Mouse (Mus musculus) layer of hippocampus, postnatal 25 days (tissue): Measurements from ENCODE around the gene Slc16a7. TPM values are rescaled to one million over a fixed set of nuclear protein-coding genes. Genes with fewer than 3 reads are reported as not detected.
A peak's percentile ranks its signal among the peaks of the same experiment; 100 is the strongest.

Experiments
- DNase-seq, 2 experiments: peaks; one replicate each; pipeline ENCODE4 v3.0.0; 2022; ENCODE audit warnings: mixed read lengths in 2 of 2, low spot score in 1 of 2; ENCODE audit errors: extremely low spot score in 1 of 2
- total RNA-seq, 2 experiments: library from RNA; stranded (reverse); gene quantifications; 2 replicates each; pipeline ENCODE4 v1.2.3; 2021

Slc16a7 gene
- 10 to 100 TPM; 42.3 to 50.7 TPM for total RNA-seq

DNA sequence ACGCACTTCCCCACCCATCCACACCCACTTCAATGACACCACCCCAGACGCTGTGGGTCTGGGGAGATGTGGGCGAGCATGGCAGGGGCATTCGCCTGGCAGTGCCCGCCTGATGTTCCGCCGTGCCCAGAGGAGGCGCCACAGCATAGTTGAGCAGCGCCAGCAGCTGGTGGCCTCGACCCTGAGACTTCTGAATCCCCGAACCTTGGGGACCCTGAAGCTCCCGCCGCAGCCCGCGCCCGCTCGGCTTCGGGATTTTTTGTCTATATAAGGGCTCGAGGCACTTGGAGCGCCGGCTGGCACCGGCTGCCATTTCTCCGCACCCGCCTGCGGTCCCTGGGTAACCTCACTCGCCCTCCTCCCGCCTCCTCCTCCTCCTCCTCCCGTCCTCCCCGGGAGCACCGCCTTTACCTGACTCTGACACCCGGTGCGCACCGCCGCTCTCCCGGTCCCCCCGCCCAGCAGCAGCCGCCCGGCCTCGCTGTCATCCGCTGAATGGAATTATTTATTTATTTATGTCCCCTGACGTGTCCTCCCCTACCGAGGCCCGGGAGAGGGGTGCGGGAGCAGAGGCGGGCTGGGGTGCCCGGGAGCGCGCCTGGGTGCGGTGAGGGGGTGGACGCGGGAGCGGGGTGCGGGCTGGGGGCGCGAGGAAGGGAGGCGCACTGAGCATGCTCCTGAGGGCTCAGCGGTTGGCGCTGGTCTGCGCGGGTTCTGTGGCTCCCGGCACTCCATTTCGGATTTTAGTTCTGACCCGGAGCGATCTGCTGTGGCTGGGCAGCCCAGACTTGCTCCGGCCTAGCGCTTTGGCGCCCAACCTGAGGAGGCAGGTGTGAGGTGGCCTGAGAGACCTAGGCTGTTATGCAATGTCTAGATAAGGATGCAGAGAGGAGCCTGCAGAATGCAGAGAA is at the start of gene Slc16a7:
Slc16a7 (minus strand) TSS at position 590 of the 911 bp plus-strand sequence.
- peak; percentile 75 to 84 for DNase-seq

DNA sequence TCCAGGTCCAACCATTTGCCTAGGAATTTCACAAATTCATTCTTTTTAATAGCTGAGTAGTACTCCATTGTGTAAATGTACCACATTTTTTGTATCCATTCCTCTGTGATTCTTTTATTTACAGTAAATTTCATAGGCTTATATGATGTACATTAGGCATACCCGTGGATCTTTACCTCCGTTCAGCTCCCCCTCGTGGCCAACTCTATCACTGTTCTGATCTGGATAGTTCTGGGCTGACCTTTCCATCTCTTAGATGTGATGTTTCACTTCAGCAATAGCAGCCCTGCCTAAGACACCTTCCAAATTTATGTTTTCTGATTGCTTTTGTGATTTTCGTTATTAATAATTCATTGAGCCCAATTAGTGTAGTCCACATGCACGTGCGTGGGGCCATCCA is 29.5 kb upstream of the Slc16a7 start:
- DNase-seq: no peak

DNA sequence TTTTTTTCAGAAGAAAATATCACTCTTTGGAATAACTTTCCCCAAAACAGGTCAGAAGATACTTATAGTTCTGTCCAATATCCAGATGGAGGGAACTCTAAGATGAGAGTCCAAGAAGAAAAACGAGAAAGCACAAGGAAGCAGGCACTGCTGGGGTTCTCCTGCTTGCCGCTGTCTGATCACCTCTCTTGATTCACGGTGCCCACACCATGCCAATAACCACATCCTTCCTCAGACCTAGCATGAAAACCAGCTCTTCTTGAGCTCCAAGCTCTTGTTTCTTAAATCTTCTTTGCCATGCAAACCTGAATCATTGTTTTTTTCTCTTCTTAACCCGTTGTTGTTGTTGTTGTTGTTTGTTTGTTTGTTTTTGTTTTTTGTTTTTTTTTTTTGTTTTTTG is 10.5 kb upstream of the Slc16a7 start:
- no peak for DNase-seq

DNA sequence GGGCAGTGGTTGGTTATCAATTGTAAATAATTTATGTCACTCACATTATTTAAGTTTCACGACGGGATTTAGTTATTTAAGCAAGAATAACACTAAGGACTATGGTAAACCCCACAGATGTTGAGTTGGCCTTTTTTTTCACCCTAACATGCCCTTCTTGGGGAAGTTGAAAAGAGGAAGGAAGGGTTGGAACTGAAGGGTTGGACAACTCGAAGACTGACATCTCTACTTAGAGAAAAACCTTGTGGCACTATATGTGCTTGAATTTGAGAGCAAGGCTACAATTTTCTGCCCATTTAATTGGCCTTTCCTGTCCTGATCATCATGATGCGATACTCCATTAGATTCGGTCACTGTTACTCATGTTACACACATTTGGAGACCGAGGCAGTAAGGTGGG is 746 bp upstream of the Slc16a7 start:
- no peak for DNase-seq

DNA sequence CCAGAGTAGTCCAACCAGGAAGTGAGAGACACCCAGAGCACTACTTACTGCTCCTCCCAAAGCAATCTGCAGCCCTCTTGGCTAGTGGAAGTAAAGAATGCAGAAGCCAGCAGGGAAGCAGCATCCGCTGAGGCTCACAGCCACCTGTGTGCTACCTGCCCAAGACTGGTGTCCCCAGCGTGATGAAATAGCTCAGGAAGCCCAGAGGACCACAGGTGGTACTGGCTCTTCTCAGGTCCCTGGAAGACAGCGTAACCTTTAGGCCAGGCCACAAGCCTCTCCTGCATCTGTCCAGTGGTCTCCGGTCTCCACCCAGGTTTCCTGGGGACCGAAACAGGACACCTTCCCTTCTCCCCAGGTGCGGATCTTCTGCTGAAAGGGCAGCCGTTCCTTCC is 787 bp downstream of the Slc16a7 start:
- peak in 1 of 2 experiments; percentile 33 for DNase-seq

DNA sequence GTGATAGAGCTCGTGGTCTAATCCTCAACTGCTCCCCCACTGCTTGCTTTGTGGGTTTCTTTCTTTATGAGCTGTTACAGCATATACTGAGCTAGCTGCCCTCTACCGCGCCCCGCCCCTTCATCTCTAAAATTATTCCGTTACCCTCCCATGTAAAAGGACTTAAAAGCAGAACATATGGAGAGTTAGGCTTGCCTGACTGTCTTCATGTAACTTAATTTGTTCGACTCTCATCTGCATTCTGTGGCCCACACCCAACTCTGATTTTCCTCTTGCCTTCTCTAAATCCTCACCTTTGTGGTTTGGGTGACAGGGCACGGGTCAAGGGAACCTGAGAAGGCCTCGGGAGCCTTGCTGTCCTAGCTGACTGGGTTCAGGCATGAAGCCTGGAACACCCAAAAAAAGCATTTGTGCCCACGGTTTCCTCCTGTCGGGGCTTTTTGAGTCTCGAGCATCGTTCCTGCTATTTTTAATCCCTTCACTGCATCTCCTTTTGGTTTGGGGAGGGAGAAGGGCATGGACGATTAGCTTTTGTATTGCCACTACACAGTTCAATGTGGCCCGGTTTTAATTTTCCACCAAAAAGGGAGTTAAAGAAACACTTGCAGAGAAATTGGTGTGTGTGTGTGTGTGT is 1.4 kb downstream of the Slc16a7 start:
- peak in 1 of 2 experiments; percentile 18 for DNase-seq

DNA sequence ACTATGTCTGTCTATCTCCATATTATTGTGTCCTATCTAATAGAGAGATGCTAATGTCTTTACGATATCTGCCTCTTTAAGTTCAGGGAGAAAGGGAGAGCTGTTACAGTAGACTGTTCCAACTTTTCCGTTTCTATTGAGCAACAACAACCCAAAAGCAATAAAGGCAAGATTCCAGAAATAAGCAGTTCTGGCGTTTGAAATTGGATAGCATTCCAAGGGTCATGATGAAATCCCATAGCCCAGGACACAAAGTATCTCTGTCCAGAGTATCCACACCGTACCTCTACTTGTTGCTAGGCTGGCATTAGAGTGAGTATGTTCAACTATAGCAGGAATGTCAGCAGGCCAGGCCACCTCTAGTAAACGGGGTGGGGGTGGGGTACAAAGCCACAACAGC is 13.7 kb downstream of the Slc16a7 start:
- no peak for DNase-seq

DNA sequence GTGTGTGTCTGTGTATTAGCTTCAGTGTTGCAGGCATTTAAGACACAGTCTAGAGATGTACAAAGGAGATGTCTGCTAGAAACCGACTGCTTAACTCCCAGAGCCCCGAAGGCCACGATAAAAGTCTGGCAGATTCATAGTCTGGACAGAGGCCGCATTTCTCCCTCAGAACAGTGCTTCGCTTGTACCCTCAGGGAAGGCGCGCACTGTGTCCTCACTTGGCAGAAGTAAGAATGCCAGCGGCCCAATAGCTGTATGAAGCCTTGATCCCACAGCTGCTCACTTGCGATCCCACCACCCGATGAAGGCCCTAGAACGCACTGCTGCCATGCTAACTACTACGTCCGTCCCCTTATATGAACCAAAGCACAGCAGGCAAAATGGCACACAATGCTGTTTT is 16.6 kb downstream of the Slc16a7 start:
- DNase-seq: no peak

DNA sequence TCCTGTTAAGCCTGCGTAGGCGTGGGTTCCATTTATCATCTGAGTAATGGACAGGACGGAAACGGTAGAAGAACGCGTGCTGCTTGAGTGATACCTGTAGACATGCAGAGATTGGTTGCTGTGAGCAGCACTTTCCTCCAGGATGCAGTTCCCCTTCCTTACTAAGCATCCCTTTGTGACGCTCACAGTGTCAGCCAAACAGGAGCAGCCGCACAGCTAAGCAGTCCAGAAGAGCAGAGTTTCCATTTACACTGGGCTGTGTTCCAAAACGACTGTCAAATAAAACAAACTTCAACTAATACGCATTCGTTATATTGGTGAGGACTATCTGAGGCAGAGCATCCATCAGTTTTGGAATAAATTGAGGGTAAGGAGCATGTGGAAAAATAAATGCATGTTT is 17.8 kb downstream of the Slc16a7 start:
- no peak for DNase-seq

DNA sequence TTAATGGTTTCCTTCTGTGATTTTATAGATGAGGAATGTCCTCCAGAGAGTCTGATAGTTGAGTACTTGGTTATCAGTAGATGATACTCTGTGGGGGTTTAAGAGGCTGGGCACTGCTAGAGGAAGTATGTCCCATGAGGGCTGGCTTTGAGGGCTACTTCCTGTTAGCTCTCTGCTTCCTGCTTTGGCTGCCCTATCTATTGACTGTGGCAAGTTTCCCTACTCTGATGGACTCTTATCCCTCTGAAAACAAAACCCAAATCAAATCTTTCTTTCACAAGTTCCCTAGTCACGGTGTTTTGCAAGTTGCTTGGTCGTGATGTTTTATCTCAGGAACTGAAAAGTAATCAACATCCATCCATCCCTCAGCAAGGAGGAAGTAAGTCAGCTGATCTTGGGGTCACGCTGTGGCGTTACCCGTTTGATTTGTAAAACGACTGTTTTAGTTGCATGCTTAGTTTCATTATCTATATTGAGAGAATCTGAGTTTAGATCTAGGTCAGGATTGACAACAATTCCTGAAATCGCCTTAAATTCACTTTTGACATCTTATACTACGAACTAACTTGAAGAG is 19.1 kb downstream of the Slc16a7 start:
- no peak for DNase-seq

DNA sequence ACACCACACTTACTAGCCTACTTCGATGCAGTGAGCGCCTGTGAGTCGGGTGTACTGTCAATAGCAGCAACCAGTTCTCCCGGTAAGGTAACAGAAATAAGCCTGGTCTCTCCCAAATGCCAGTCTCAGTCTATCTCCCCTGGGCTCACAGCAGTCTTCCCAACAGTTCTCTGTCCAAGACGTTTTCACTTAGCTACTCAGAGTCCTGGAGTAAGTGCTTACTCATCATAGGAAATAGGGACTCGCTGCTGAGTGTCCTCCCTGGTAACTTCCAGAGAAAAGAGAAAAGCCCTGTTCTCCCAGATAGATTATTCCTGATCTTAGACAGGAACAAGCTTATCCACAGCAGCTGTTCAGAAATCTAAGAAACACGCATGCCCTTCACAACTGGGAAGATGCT is 30.8 kb downstream of the Slc16a7 start:
- no peak for DNase-seq

DNA sequence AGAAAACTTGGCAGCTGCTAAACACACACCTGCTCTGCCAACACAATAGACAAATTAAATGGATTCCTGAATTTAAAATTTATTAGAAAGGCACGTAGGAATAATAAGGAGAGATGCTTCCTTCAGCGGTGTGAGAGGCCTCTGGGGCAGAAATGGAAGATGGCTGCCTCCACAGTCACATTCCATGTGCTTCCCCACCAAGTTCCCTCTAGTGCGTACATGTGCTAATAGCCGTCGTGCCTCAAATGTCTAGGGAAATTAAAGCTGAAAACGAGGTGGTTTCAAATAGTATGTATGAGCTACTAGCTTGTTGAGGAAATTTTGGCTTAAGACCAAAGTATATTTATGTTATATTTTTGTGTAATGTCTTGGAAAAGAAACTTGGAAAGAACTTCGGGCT is 36.5 kb downstream of the Slc16a7 start:
- DNase-seq: no peak

DNA sequence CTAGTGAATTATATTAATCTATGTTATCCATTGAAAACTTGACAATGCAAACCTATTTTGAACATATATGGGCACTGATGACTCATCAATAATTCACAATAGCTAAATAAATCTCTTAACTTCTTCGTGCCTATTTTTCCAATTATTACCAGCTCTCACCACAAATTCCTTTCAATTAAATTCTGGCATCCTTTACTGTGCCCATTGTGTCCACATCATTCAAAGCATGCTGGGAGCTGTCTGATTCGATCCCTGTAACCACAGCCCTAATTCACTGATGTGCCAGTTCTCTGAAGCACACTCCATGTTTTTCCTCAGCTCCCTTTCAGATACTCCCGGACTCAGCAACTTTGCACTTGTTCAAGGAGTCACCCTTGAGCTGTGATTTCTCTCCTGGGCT is 41.1 kb downstream of the Slc16a7 start:
- no peak for DNase-seq

DNA sequence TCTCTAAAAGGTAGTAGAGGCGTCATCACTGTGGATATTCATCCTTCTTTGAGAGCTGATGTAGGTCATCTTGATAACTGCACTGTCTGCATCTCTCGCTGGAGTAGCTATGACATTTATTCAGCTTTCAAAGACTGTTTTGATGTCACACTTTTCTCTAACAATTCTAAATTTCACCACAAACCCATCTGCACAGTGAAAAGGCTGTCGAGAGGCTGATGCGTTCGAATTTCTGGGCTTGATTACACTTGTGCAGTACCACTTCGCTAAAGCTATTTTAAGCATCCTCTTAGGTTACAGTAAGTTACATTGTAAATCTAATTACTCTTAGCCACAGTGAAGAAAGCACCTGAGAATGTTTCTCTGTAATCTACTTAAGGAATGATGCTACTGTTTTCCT is 42.1 kb downstream of the Slc16a7 start:
- DNase-seq: no peak

DNA sequence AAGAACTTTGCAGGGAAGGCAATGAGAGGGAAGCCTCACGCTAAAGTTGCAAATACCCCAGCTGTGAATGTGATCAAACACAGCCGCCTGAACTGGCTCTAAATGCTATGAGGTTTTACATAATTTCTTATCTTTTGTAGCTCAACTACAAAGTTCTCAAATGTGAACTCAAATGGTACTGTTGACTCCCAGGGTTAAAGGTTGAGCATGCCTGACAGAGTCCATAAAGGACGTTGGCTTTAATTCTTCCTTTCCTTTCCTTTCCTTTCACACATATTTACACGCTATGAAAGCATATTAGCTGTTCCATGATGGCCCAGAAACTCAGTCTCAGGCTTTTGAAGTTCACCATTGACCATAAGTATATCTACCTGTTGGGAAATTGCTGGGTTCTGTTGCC is 42.9 kb downstream of the Slc16a7 start:
- no peak for DNase-seq

DNA sequence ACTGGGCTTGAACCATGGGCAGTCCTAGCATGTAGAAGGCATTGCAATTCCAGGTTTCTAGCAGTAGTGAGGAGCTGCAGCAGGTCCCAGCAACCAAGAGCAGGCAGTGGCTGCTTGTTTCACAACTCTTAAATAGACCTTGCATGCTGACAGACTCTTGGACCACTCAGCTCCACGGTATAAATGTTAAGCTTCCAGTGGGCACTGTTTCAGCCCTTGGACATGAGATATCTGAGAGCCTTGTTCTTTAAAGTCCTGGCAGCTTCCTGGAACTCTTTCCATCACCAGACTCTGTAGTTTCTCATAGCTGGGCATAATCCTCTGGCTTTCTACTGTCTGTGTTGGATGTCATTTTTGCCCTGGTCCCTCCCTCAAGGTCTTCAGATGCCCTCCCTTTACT is 43.7 kb downstream of the Slc16a7 start:
- no peak for DNase-seq

DNA sequence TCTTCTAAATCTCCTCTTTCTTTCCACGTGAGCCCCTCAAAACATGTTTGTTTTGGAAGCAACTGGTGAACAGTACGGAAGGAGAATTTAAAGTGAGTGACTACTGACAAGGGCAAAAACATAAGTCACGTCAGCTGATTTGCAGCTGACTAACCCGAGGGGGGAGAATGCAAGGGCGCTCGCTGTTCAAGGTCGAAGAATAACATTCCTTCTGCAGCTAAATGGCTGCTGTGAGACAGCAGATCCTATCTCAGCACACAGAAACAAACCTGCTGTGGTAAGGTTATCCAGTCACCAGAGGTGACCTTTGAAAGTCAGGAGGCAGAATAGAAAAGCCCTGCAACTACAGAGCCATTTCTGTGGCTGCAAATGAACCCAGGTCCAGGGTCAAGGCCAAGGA is 47.1 kb downstream of the Slc16a7 start:
- no peak for DNase-seq

DNA sequence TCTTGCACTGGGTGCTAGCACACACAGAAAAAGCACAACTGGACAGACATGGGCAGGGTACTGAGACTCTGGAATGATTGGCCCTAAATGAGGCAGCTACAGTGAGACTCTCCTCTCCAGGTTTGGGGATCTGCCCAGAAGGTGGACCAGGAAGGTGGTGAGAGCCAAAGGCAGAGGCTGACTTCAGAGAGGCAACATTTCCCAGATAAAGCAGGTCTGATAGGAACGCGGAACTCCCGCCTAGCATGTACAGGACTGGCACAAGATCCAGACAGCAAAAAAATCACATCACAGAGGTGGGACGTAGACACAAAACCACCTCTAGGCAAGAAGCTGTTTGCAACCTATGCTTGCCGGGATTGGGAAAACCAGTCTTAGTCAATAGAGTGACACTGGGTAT is 55.5 kb downstream of the Slc16a7 start:
- no peak for DNase-seq

DNA sequence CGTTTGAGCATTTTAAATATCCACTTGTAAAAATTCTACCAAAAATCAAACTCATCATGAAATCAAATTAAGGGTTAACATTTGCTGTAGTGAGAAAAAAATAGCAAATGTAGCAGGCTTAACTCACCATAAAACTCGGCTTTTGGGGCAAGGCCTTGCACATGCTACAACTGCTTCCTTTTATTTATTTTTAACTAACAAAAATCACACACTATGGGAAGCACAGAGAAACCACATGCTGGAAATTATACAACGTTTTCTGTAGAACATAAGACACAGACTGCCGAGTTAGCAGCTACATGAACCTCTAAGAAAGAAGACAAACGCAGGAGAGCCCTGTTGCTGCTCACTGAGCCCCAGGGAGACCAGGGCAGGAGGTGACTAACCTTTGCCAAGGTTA is 57.9 kb downstream of the Slc16a7 start:
- DNase-seq: no peak

DNA sequence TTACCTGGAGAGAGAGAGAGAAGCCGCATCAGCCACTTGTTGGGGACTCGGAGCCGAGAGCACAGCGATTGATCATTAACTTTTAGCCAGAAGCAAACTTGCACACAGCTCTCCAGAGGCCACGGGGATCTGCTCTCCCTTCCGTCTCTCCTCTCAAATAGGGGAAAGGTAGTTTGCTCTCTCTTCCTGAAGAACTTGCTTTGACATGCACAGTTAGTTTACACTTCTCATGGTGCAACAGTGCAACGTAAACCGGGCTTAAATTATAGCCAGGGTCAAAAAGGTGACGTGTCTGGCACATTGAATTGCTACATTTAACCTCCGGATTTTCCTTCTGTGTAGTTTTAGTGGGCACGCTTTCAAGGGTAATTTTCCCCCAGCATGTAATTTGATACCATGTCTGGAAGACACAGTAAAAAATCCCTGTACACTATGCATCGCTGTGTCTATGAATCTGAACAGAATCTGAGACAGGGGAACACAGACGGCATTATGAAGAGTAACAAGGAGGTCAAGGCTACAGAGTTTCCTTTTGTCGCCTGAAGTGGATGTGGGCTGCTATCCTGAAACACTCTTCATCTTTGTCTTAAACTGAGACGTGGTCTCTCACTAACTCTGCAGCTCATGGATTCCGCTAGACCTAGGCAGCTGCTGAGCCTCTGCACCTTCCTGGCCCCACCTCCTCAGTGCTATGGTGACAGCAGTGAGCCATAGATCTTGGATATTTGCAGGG is 60.8 kb downstream of the Slc16a7 start:
- DNase-seq: no peak
